ENCODE assay signal across 8 mouse cellular contexts in the genomic region with DNA sequence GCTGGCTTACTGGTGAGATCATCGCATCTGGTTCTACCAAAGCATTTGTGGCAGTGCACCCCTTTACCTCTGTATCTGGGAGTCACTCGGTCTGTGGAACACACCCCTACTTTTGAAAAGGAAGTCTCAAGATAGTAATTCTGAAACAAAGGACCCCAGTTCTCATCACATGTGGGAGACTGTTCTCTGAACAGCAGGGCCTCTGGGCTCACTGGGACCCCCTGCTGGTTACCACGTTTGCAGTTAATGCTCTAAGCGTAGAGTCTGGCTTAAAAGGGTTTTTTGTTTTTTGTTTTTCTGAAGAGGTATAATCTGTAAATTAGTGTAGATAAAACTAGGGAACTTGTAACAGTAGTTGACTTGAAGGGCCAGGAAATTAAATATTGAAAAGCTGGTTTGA. TPM values are rescaled to one million over a fixed set of nuclear protein-coding genes. Genes with fewer than 3 reads are reported as not detected.
A peak's percentile ranks its signal among the peaks of the same experiment; 100 is the strongest.
DNase-seq lines count a peak whose midpoint lies in the region; ATAC-seq and TF ChIP-seq lines count a peak whose summit lies in the region.

No protein-coding gene starts in this region.

- H3K4me3 ChIP-seq in heart, adult 2 months, result no peak overlapping the region
- no peak overlapping the region for H3K4me3 ChIP-seq in heart, embryonic 12.5 days
- H3K4me3 ChIP-seq in heart, embryonic 13.5 days, result no peak overlapping the region
- H3K4me3 ChIP-seq in lung, embryonic 15.5 days, result no peak overlapping the region

- no peak overlapping the region for H3K4me2 ChIP-seq in heart, embryonic 12.5 days
- no peak overlapping the region for H3K4me2 ChIP-seq in heart, embryonic 13.5 days
- H3K4me2 ChIP-seq in lung, embryonic 15.5 days, result no peak overlapping the region

- H3K4me1 ChIP-seq in heart, adult 2 months (ENCODE audit: control insufficient read depth, insufficient read depth, low read length), result peaks cover 8% of the 10 kb centered on the region
- peaks cover 16% of the 10 kb centered on the region for H3K4me1 ChIP-seq in heart, embryonic 12.5 days (replicated peaks)
- H3K4me1 ChIP-seq in heart, embryonic 13.5 days, result peaks cover 19% of the 10 kb centered on the region
- H3K4me1 ChIP-seq in lung, embryonic 15.5 days, result peaks cover 15% of the 10 kb centered on the region

- H3K9ac ChIP-seq in heart, adult 2 months (ENCODE audit: low read depth, low read length), result no peak overlapping the region
- no peak overlapping the region for H3K9ac ChIP-seq in heart, embryonic 12.5 days
- H3K9ac ChIP-seq in heart, embryonic 13.5 days, result no peak overlapping the region
- no peak overlapping the region for H3K9ac ChIP-seq in lung, embryonic 15.5 days

- no peaks in the 10 kb centered on the region for H3K79me2 ChIP-seq in heart, adult 2 months (replicated peaks; ENCODE audit: control insufficient read depth, insufficient read depth, low read length)

- intact Hi-C loops in heart, adult 2 months (cut with DNase I), result no loop called here

- peak; percentile 78 for TF ChIP-seq CTCF in heart, adult 2 months (IDR thresholded peaks at IDR 0.05)

- no peak for ATAC-seq in heart, embryonic 12.5 days (ENCODE audit: insufficient number of reproducible peaks, low FRiP score)
- no peak for ATAC-seq in heart, embryonic 13.5 days (ENCODE audit: extremely low read depth, insufficient number of reproducible peaks, low FRiP score, low TSS enrichment)
- no peak for ATAC-seq in lung, embryonic 15.5 days (ENCODE audit: borderline replicate concordance, extremely low read depth, low FRiP score, low TSS enrichment)
- no peak for ATAC-seq in erythroid progenitor cell, adult 5-6 weeks (replicated peaks; ENCODE audit: low FRiP score, poor library complexity, severe bottlenecking)

- H3K9me3 ChIP-seq in heart, embryonic 12.5 days (replicated peaks), result no peaks in the 10 kb centered on the region
- no peaks in the 10 kb centered on the region for H3K9me3 ChIP-seq in heart, embryonic 13.5 days
- no peaks in the 10 kb centered on the region for H3K9me3 ChIP-seq in lung, embryonic 15.5 days

- TF ChIP-seq POLR2A in heart, adult 2 months (IDR thresholded peaks at IDR 0.05; ENCODE audit: insufficient read depth, low read depth, low read length), result no peak

- no peaks in the 10 kb centered on the region for H3K36me3 ChIP-seq in heart, adult 2 months (ENCODE audit: control insufficient read depth, insufficient read depth, low read length)
- H3K36me3 ChIP-seq in heart, embryonic 12.5 days, result no peaks in the 10 kb centered on the region
- H3K36me3 ChIP-seq in heart, embryonic 13.5 days, result no peaks in the 10 kb centered on the region
- H3K36me3 ChIP-seq in lung, embryonic 15.5 days, result no peaks in the 10 kb centered on the region

- no peaks in the 10 kb centered on the region for H3K27me3 ChIP-seq in heart, adult 2 months (ENCODE audit: control insufficient read depth, insufficient read depth, low read length)
- H3K27me3 ChIP-seq in heart, embryonic 12.5 days (replicated peaks), result no peaks in the 10 kb centered on the region
- no peaks in the 10 kb centered on the region for H3K27me3 ChIP-seq in heart, embryonic 13.5 days (replicated peaks)
- H3K27me3 ChIP-seq in lung, embryonic 15.5 days, result no peaks in the 10 kb centered on the region

- 63% methylated on average over 4 of the region's 4 CpGs for WGBS in heart, adult 2 months
- WGBS in heart, embryonic 12.5 days, result 33% methylated on average over 4 of the region's 4 CpGs
- WGBS in heart, embryonic 13.5 days, result 35% methylated on average over 4 of the region's 4 CpGs
- WGBS in lung, embryonic 15.5 days, result 41% methylated on average over 4 of the region's 4 CpGs

- DNase-seq in heart, adult 2 months, result peak; percentile 38 to 64
- DNase-seq in 416B (ENCODE audit: low read depth), result peak; percentile 44
- peak; percentile 46 for DNase-seq in R1 (ENCODE audit: low read depth, low spot score)
- DNase-seq in spleen, postnatal 4 days (ENCODE audit: low spot score in 2 of 2), result peak; percentile 78 to 91

- TF ChIP-seq EP300 in heart, adult 2 months (IDR thresholded peaks at IDR 0.05; ENCODE audit: insufficient read depth, low read depth, low read length), result no peak

- no peak overlapping the region; the same call in 1 of the 2 replicates for H3K27ac ChIP-seq in heart, adult 2 months
- no peak overlapping the region for H3K27ac ChIP-seq in heart, embryonic 12.5 days (ENCODE audit: poor library complexity, severe bottlenecking)
- H3K27ac ChIP-seq in heart, embryonic 13.5 days (replicated peaks), result peak overlapping the region; percentile 68; the same call in 1 of the 2 replicates
- peak overlapping the region; percentile 54 for H3K27ac ChIP-seq in lung, embryonic 15.5 days

RNA-seq across cellular contexts. Expression of gene Vcl, which starts 42.9 kb away (rescaled TPM):
- 100 to 1,000 TPM; 102 to 103 TPM for total RNA-seq in heart, adult 2 months (2021)
- 62.4 and 117 TPM in 2 replicates for polyA plus RNA-seq in heart, adult 2 months (2012; rRNA removed)
- polyA plus RNA-seq in heart, embryonic 12.5 days (2016; fragmentation: Nextera tagmentation; extraction: Ambion mirVana), result 108 and 115 TPM in 2 replicates
- polyA plus RNA-seq in heart, embryonic 13.5 days (2015; fragmentation: Nextera tagmentation; extraction: Ambion mirVana), result 67.1 and 69.8 TPM in 2 replicates
- polyA plus RNA-seq in lung, embryonic 15.5 days (2015; fragmentation: Nextera tagmentation; extraction: Ambion mirVana), result 60.2 and 62.7 TPM in 2 replicates
- 37.5 and 45.3 TPM in 2 replicates for total RNA-seq in erythroid progenitor cell, adult 5-6 weeks (2015; ENCODE audit: low replicate concordance)
- 32.4 and 38.9 TPM in 2 replicates for total RNA-seq in erythroid progenitor cell, adult 5-6 weeks (2017; ENCODE audit: low replicate concordance)

RNA-seq across cellular contexts. Expression of gene Plau, which starts 49.8 kb away (rescaled TPM):
- total RNA-seq in heart, adult 2 months (2021), result 1 to 10 TPM; 3.4 to 6.2 TPM
- polyA plus RNA-seq in heart, adult 2 months (2012; rRNA removed), result 1.8 and 3.5 TPM in 2 replicates
- 0.77 and 1.1 TPM in 2 replicates for polyA plus RNA-seq in heart, embryonic 12.5 days (2016; fragmentation: Nextera tagmentation; extraction: Ambion mirVana)
- 1.4 and 2.3 TPM in 2 replicates for polyA plus RNA-seq in heart, embryonic 13.5 days (2015; fragmentation: Nextera tagmentation; extraction: Ambion mirVana)
- polyA plus RNA-seq in lung, embryonic 15.5 days (2015; fragmentation: Nextera tagmentation; extraction: Ambion mirVana), result 0.86 and 1.2 TPM in 2 replicates
- 2.5 TPM in 1 of 2 replicates, not detected in the other for total RNA-seq in erythroid progenitor cell, adult 5-6 weeks (2015; ENCODE audit: low replicate concordance)
- 1.6 and 2.1 TPM in 2 replicates for total RNA-seq in erythroid progenitor cell, adult 5-6 weeks (2017; ENCODE audit: low replicate concordance)

Comparison
In these comparisons a context has a peak if more than half of its experiments do, and no peak if none do; other contexts are left out.
1. H3K27ac ChIP-seq: peak in heart, embryonic 13.5 days (single experiment) and lung, embryonic 15.5 days (single experiment); none in heart, adult 2 months (single experiment) and heart, embryonic 12.5 days (single experiment).
2. Peak in every context shown above with its lines, with median percentiles within 50 percentile points of each other: DNase-seq.